Mouse (Mus musculus) adrenal gland (tissue): ENCODE measurements around the gene Hif1an.

Experiments used
- intact Hi-C: fragments of 180-260 bp; cut with DNase I; formaldehyde crosslinking; loops from one replicate; pipeline ENCODE4 v1.15.1; 2025
- long read RNA-seq, 2 experiments: library from polyadenylated mRNA; unstranded; transcript quantifications; one replicate each; pipeline ENCODE4 v2.0.0; 2020; ENCODE audit warnings: borderline replicate concordance in 1 of 2; ENCODE audit not compliant: insufficient replicate concordance in 1 of 2

Gene Hif1an
- long read RNA-seq, experiment 1, full-length matches to known transcripts, result 4 of 7 reads
- long read RNA-seq, experiment 1, partial matches to known transcripts, result 0 of 7 reads
- long read RNA-seq, experiment 1, other reads (novel, unspliced or antisense), result 3 of 7 reads
- long read RNA-seq, experiment 2, full-length matches to known transcripts, result 7 of 10 reads
- long read RNA-seq, experiment 2, partial matches to known transcripts, result 1 of 10 reads
- long read RNA-seq, experiment 2, other reads (novel, unspliced or antisense), result 2 of 10 reads

DNA sequence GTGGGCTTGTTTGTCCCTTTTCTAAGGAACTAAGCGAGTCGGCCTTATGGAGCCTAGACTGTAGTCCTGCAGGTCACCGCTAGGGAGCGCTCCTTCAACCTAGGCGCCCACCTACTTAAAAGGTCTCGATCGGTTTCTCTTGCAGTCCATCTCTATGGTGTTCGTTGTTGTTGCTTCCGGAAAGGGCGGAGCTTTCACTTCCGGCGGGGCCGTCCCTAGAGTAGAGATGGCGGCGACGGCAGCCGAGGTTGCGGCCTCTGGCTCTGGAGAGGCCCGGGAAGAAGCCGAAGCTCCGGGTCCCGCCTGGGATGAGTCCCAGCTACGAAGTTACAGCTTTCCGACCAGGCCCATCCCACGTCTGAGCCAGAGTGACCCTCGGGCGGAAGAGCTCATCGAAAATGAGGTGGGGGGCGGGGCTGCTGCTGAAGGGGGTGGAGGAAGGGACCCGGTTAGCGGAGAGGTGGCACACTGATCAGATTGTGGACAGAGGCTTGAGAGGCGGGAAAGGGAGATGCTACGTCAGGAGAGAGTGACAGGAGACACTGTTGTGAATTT lies at the start of gene Hif1an:
Gene Hif1an (plus strand): TSS at position 199 of the 555 bp plus-strand sequence.
- intact Hi-C loops, result no loop called here

DNA sequence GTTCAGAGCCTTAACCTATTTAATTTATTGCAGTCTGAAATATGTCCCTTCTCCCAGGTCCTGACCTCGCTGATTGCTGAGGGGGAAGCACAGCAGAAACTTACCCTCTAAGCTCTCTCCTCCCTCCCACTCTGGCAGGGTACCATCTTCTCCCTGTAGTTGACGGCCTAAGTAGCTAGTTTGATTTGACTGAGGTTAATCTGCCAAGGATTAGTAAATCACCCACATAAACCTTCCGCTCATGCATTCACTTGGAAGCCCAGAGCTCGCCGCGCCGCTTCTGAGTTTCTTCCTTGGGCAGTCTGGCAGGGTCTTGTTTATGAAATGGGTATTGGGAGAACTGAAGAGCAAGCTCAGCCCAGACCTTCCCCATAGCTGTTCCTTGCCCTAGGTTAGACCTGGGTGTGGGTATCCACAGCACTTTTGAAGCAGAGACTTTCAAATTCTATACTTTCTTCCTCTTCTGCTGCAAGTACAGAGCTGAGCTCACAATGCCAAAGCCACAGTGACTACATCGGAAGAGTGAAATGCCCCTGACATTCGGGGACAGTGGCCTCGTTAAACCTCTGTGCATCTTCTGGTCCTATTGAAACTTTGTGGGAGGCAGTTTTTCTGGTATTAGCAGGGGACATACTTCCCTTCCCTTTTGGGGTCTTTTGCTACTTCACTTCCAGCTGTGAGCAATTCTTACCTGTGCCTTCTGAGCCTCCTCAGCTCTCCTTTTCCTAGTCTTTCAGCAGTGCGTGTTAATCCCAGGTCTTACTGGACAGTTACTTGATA lies 49.4 kb upstream of the Hif1an start:
- intact Hi-C loops, result no loop called here

DNA sequence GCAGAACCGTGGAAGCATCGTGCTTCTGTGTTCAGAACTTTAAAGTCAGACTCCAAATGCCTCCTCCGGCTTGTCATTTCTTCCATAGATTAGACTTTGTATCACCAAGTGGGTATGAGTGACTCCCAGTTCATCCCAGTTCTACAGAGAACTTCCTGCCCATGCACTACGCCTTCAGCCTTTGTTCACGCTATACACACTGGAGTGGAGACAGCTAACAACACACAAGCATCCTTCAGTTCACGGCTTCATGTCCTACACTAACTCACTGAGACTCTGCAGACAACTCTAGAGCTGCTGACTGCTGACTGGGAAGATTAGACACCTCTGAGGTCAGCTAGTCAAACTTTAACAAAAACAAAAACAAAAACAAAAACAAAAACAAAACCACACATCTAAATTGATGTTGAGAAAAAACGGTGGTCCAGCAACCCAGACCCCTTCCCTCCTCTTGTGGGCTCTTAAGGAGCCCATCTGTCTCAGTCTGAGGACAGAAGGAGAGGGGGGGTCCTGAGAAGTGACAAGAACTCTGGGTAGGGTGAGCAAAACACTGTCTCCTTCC lies 48.6 kb upstream of the Hif1an start:
- intact Hi-C loops, result no loop called here

DNA sequence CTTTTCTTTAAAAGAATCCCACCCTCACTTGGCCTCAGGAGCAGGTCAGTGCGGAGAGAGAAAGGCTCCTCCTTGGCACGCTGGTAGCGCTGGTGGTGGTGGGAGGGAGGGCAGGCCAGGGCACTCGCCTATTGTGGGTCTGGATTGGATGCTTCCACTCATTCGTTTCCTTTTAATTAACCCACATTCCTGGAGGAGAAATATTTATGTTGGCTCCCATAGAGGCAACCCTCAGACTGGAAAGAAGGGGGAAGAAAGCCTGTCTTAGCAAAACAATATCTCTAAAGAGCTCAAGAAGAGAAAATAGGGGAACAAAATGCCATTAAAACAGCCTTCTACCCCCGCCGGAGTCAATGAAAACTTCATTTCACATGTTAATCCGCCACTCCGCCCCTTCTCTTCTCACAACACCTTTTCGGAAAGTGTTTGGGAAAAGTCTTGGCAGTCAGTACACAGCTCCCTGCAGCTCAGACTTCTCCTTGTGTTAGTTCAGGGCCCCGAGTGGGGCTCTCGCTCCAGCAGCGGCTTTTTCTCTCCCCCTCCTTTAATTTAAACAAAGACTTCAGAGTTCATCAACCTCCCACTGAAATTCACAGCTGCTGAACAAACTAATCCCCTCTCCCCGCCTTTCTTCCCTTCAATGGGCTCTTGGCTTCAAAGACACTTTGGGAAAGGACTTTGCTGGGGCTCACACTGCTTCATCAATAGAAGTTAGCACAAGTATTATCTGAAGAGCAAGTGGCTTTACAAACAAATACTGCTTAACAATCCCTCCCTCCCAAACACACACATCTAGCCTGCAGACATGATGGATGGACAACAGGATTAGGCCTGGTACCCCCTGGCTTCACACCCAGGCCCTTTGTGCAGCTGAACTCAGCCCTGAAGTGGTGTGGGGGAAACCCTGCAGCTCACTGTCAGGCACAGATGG lies 47.9 kb upstream of the Hif1an start:
- intact Hi-C loops, result no loop called here

DNA sequence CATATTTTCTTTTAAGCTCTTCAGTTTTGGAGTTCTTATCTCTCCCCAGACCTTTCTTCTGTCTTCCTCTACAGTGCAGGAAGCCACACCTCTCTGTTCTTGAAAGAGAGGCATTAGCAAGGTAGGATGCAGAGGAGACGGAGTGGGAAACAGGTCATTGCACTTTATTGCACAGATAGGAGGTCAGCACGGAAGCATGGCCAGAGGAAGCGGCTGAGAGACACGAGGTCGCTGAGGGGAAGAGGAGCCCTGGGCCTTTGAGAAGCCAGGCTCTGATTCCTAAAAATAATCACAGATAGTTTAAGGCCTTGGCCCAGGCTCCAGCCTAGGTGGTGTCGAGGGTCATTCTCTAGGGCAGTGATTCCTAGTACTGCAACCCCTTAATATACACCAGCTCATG lies 46.9 kb upstream of the Hif1an start:
- intact Hi-C loops, result no loop called here

DNA sequence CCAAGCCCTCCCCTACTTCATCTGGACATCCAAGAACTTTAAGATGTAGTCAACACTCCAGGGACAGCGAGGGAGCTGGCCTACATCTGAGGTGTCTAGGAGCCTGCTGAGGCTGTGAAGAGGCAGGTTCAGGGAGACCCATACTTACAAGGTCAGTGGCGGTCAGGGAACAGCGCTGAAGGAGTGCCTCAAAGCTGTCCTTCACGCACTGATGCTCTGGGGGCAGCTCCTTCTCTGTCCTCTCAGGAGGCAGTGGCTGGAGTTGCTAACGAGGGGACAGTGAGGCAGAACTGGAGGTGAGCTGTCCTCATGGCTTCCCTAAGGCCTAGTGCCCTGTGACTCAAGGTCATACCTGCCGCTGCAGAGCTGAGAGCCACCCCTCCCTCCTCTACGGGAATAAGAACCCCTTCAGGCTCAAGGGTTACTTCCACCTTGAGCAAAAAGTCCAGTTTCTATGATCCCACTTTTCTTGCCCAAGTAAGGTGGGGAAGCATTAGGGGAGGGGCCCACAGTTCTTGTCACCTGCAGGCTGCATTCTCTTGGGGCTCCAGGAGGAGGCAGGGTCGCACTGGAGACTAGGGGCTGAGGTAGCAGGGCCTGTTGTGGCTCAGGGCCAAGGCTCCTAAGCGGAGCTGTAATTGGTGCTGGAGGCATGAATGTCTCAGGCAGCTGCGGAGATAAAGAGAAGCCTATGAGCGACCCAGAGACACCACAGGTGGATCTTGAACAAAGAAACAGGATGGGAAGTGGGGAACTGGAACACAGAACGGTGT lies 44.5 kb upstream of the Hif1an start:
- intact Hi-C loops, result no loop called here

DNA sequence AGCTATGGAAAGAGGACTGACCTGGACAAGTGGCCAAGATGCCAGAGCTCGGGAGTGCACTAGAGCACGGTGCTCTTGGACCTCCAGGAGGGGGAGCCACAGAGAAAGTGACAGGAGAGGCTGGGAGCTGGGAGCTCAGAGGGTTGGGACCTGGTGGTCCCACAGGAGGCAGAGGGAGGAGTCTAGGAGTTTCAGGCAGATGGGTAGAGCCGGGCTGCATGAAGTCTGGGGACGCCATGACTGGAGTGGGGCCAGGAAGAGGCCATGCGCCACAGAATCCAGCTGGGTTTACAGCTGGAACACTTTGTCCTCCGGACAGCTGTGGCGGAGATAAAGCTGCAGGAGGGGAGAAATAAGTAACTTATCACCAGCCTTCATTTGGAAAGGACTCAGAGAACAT lies 43.5 kb upstream of the Hif1an start:
- intact Hi-C loops, result no loop called here

DNA sequence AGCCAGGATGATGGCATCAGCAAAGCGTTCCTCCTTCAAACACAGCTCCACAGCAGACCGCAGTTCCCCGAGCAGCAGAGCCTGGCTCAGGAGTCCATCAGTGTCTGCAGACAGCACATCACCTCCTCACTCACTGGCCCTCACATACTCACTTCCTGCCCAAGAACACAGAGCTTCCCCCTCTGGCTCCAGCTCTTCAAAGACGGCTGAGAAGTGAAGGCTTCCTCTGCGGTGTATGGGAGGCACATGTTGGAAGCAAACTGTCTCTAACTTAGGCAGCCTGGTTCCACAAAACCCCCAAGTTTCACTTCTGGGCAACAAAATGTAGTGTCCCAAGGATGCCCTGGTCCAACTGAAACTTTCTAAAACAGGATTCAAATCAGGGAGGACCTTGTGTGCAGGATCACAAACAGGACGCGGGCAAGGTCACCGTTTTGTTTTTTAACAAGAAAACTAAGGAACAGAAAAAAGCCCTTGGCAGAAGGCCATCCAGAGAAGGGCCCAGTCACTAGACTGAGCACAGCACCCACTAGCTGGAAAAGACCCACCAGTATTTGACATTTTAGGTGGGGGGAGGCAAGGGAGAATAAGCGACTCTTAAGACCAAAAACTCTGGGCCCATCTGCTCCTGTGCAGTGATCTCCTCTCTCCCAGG lies 37.0 kb upstream of the Hif1an start:
- intact Hi-C loops, result no loop called here

DNA sequence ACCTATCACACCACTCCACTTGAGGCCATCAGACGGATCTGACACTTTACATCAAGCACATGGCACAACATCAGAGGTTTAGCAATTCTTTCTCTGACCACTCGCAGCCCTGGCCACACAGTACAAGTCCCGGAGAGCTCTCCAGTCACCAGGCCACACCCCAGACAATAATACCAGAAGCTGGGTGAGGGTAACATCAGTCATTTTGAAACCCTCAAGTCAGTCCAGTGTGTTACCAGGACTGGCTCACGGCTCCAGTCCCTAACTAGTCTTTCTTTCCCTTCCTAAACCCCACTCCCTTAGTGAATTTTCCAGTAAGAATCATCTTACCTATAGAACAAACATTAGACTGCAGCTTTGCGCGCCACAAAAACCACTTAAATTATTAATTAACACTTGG lies 32.6 kb upstream of the Hif1an start:
- intact Hi-C loops, result loop anchor here (5.0 kb wide), 1 partner anchor 53 kb away; no protein-coding TSS in a partner anchor

DNA sequence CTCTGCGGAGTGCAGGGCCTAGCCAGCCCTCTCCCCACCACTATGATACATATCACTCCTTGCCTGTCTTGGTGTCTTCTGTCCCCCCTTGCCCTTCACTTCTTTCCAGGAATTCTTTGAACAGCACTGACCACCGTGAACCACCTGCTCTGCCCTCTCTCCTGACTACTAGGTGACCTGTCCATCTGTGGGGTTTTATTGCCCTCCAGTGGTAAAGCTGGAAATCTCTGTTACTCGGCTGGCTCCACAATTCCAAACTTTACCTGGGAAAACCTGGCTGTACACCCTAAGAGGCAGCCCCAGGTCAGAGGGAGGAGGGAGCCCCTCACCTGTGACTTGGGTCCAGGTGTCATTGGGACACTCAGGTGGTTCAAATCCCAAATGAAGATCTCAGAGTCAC lies 27.3 kb upstream of the Hif1an start:
- intact Hi-C loops, result no loop called here

DNA sequence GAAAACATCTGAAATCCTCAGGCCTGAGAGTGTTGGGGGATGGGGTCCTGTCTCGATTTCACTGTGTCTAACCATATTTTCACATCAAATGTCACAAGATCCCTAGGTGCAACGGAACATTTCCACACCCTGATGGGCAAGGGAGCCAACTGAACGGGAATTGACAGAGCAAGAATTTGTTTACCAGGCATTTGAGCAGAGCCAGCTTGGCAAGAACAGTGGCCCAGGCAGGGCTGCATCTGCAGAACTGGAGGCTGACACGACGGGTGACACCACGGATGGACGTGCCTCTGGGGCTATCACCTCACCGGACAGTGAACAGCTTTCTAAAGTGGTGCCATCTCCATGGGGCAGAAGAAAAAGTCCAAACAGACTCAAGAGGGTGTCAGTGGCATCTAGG lies 25.2 kb upstream of the Hif1an start:
- intact Hi-C loops, result no loop called here

DNA sequence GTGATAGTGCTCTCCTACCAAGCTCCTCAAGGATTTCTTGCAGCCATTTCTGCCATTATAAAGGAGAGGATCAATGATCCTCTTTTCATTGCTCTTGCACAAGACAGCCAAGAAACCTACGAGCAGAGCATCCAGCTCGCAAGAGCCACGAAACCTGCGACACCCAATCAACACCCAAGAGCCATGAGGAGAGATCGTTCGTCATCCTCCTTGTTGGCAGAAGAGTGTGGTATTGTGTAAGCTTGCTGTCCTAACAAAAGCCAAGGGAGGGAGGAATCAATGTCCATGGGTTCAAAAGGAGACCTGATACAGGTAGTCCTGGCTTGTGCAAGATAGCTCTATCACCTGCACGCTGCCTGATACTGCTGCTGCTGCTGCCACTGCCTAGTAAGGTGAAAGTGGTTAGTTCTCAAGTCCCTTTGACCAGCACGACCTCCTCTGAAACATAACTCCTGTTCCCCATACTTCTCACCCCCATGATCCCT lies 19.9 kb upstream of the Hif1an start:
- intact Hi-C loops, result loop anchor here (10.0 kb wide), 1 partner anchor 168 kb away; no protein-coding TSS in a partner anchor

DNA sequence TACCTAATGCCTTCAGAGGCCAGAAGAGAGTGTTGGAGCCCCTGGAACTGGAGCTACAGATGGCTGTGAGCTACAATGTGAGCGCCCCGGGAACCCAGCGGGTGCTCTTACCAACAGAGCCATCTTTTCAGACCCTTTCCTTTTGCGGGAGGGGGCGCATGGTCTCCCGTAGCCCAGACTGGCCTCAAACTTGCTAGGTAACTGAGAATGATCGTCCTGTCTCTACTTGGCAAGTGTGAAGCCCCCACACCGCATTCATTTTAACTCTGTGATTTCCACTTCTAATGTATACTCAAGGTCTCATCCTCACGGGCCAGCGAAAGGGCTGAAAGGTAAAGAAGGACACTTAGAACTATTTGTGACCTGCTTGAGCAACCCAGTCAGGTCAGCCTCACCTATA lies 18.3 kb upstream of the Hif1an start:
- intact Hi-C loops, result loop anchor here (10.0 kb wide), 1 partner anchor 170 kb away; no protein-coding TSS in a partner anchor

DNA sequence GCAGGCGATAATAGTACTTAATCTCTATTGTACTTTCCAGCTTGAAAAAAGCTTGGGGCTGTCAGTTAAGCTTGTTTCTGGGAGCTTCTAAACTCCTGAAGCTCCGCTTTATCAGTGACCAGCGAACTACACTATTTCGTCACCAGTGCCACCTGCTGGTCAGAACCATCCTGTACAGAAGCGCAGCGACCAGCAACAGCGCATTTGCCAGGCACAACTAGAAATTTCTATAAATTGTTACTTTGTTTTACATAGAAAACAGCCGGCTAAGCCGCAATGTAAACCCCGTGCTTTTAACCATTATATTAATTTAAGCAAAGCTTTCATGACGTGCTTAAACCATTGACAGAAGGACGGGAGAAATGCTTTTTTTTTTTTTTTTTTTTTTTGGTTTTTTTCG lies 17.9 kb upstream of the Hif1an start:
- intact Hi-C loops, result loop anchor here (10.0 kb wide), 1 partner anchor 170 kb away; no protein-coding TSS in a partner anchor

DNA sequence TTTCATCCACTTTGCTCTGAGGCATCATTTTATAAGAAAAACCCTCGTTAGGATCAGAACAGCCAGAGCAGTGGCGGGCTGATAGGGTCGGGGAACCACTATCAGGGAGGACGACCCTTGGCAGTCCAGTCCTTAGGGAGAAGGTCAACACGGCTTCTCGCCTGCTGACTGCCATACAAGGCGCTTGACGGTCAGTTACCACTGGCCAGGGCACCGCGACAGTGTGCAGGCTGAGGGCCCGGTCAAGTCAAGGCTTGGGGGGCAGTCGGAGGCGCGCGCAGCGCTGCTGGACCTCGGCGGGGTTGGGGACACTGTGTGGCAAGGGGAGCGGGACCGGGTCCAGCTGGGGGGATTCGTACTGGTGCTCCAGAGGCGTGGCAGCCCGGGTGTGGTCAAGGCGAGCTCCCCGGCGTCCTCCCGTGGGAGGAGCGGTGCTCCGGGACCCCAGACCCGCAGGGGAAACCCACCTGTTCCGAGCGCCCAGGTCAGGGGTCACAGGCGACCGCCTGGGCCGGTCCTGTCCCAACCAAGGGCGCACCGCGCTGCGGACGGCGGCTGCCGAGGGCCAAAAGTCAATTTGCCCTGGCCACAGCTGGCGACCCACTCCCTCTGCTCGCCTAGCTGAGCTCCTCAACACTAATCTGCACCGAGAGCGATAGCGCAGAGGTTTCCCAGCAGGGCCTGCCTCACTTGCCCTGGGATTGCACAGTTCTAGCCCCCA lies 17.2 kb upstream of the Hif1an start, which contains the start of gene Sec31b:
Gene Sec31b (minus strand): TSS at position 544 of the 721 bp plus-strand sequence.
- intact Hi-C loops, result loop anchor here (10.0 kb wide), 1 partner anchor 171 kb away; no protein-coding TSS in a partner anchor

DNA sequence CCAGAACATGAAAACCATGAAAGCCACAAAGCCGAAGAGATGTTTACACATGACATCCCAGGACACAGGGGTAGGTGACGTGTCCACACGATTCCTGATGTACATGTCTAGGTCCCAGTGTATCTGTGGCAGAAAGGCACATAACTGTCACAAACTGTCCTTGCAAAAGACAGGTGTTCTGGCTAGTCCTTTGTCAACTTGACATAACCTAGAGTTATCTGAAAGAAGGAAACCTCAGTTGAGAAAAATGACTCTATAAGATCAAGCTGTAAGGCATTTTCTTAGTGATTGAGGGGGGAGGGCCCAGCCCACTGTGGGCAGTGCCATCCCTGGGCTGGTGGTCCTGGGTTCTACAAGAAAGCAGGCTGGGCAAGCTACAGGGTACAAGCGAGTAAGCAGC lies 9.9 kb upstream of the Hif1an start, which contains the start of gene Gm20538:
Gene Gm20538 (minus strand): TSS at position 101 of the 400 bp plus-strand sequence.
- intact Hi-C loops, result no loop called here

DNA sequence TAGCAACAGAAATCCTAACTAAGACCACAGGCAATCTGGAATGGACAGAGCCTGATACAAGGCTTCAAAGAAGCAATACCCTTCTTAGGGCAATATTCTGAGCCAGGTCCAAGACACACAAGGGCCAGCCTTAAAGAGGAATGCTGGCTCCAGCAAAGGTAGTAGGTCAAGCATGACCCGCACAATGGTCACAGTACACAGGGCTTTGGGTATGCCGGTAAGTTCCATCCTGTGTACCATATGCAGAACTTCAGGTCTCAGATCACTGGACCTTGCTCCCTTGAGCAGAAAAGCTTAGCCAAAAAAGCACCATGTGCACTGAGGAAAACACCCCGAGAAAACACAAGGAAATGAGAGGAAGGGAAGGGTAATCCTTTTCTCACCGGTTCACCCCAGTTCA lies 9.4 kb upstream of the Hif1an start:
- intact Hi-C loops, result no loop called here

DNA sequence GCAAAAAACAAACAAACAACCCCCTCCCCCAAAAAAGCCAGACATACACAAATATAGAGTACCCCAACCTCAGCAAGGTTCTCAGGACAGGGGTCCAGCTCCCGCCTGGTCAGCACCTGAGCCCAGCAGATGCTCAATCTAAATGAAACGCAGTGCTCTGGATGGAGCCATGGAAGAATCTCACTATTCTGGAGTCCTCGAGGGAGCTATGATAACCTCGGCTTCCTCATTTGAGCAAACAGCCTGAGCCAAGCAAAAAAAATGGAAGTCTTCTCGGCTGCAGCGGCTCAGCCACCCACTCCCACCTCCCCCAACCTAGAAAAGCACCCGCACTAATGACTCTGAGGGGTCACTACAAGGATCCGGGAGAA lies 8.2 kb upstream of the Hif1an start:
- intact Hi-C loops, result no loop called here
